Mouse (Mus musculus): Measurements from ENCODE around the gene Atp2b1. TPM values are rescaled to one million over a fixed set of nuclear protein-coding genes. Genes with fewer than 3 reads are reported as not detected.

The Atp2b1 gene
- polyA plus RNA-seq, 1 experiment from 2014 or later = 86.3 TPM

DNA sequence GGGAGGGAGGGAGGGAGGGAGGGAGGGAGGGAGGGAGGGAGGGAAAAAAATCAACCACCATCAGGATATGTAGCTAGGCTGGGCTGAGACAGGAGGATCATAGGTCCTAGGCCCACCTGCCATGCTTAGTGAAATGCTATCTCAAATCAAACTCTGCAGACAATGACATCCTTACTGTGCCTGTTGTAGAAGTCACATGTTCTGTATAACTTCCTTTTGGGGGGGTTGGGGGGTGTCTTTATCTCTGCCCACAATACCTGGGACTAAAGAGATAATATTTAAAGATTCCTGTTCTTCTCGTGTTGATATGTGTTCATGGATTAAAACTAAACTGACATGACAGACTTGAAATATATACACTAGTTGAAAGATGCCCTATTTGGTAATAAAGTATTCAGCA is 35.5 kb downstream of the Atp2b1 start:
- 46% methylated on average over 1 of the region's 1 CpGs for WGBS
- Histone ChIP-seq H3K36me3 (ENCODE audit: control insufficient read depth, insufficient read depth, low read length) (no peaks in the 10 kb centered on the region), H3K4me3 (ENCODE audit: control insufficient read depth in 1 of 2, insufficient read depth in 1 of 2, low read depth in 1 of 2, low read length in 2 of 2) (no peak overlapping the region), H3K4me2 (ENCODE audit: low read length) (no peak overlapping the region), H3K9ac (ENCODE audit: low read length) (no peak overlapping the region), H3K27ac (replicated peaks in 1 of 2; ENCODE audit: control insufficient read depth in 1 of 2, insufficient read depth in 1 of 2, low read depth in 2 of 2, low read length in 2 of 2) (no peak overlapping the region), H3K9me3 (ENCODE audit: control insufficient read depth, low read length) (no peaks in the 10 kb centered on the region), H3K27me3 (ENCODE audit: control insufficient read depth, insufficient read depth, low read length) (no peaks in the 10 kb centered on the region), H3K4me1 (ENCODE audit: control insufficient read depth in 2 of 2, insufficient read depth in 2 of 2, low read length in 2 of 2) (peaks cover 0 to 17% of the 10 kb centered on the region in 2 experiments; a peak in 2 of 4 replicates)
- no peak for ATAC-seq (ENCODE audit: insufficient number of reproducible peaks, insufficient read depth, low FRiP score, low read depth)

- no peaks in the 10 kb centered on the region for H3K27me3 ChIP-seq (ENCODE audit: control insufficient read depth, insufficient read depth, low read length)
- H3K4me1 ChIP-seq (ENCODE audit: control insufficient read depth in 2 of 2, insufficient read depth in 2 of 2, low read length in 2 of 2) = peaks cover 0 to 17% of the 10 kb centered on the region in 2 experiments; a peak in 2 of 4 replicates
- ATAC-seq (ENCODE audit: insufficient number of reproducible peaks, insufficient read depth, low FRiP score, low read depth) = no peak
- H3K4me3 ChIP-seq (ENCODE audit: control insufficient read depth in 1 of 2, insufficient read depth in 1 of 2, low read depth in 1 of 2, low read length in 2 of 2) = no peak overlapping the region
- H3K4me2 ChIP-seq (ENCODE audit: low read length) = no peak overlapping the region
- no peak overlapping the region for H3K27ac ChIP-seq (replicated peaks in 1 of 2; ENCODE audit: control insufficient read depth in 1 of 2, insufficient read depth in 1 of 2, low read depth in 2 of 2, low read length in 2 of 2)
- H3K36me3 ChIP-seq (ENCODE audit: control insufficient read depth, insufficient read depth, low read length) = no peaks in the 10 kb centered on the region
- no peak overlapping the region for H3K9ac ChIP-seq (ENCODE audit: low read length)
- 65% methylated on average over 17 of the region's 17 CpGs for WGBS
- H3K9me3 ChIP-seq (ENCODE audit: control insufficient read depth, low read length) = no peaks in the 10 kb centered on the region
These were observed 37.4 kb downstream of the Atp2b1 start for GRCm38 (mm10) chr10:98951286-98952270.

GRCm38 (mm10) chr10:98954230-98954993 is 40.2 kb downstream of the Atp2b1 start:
- no peak for ATAC-seq (ENCODE audit: insufficient number of reproducible peaks, insufficient read depth, low FRiP score, low read depth)
- no peaks in the 10 kb centered on the region for H3K36me3 ChIP-seq (ENCODE audit: control insufficient read depth, insufficient read depth, low read length)
- no peak overlapping the region for H3K4me2 ChIP-seq (ENCODE audit: low read length)
- H3K4me1 ChIP-seq (ENCODE audit: control insufficient read depth in 2 of 2, insufficient read depth in 2 of 2, low read length in 2 of 2) = peaks cover 2 to 14% of the 10 kb centered on the region in 2 experiments; a peak in 3 of 4 replicates
- no peak overlapping the region for H3K27ac ChIP-seq (replicated peaks in 1 of 2; ENCODE audit: control insufficient read depth in 1 of 2, insufficient read depth in 1 of 2, low read depth in 2 of 2, low read length in 2 of 2)
- no peak overlapping the region for H3K9ac ChIP-seq (ENCODE audit: low read length)
- H3K27me3 ChIP-seq (ENCODE audit: control insufficient read depth, insufficient read depth, low read length) = no peaks in the 10 kb centered on the region
- no peak overlapping the region for H3K4me3 ChIP-seq (ENCODE audit: control insufficient read depth in 1 of 2, insufficient read depth in 1 of 2, low read depth in 1 of 2, low read length in 2 of 2)
- WGBS = 86% methylated on average over 12 of the region's 12 CpGs
- no peaks in the 10 kb centered on the region for H3K9me3 ChIP-seq (ENCODE audit: control insufficient read depth, low read length)

DNA sequence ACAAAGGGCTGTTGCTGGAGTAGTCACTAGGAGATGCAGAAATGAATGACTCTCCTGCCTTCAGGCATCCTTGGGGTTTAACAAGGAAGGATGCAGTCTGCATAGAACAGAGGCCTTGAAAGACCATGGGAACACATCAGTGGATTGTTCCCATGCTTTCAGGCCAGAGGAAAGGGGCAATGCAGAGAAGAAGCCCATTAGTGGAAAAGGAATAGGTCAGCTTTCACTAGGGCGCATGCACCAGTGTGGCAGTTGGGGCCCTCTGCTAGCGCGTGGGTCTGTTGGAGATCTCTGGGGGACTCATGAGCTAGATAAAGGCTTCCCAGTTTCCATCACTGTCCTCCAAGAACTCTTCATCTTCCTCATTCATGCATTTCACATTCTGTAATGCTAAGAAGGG is 41.9 kb downstream of the Atp2b1 start:
- no peaks in the 10 kb centered on the region for H3K36me3 ChIP-seq (ENCODE audit: control insufficient read depth, insufficient read depth, low read length)
- H3K27ac ChIP-seq (replicated peaks in 1 of 2; ENCODE audit: control insufficient read depth in 1 of 2, insufficient read depth in 1 of 2, low read depth in 2 of 2, low read length in 2 of 2) = no peak overlapping the region
- H3K9ac ChIP-seq (ENCODE audit: low read length) = no peak overlapping the region
- no peak for ATAC-seq (ENCODE audit: insufficient number of reproducible peaks, insufficient read depth, low FRiP score, low read depth)
- H3K4me1 ChIP-seq (ENCODE audit: control insufficient read depth in 2 of 2, insufficient read depth in 2 of 2, low read length in 2 of 2) = peaks cover 2 to 12% of the 10 kb centered on the region in 2 experiments
- H3K4me2 ChIP-seq (ENCODE audit: low read length) = no peak overlapping the region
- 92% methylated on average over 3 of the region's 3 CpGs for WGBS
- H3K9me3 ChIP-seq (ENCODE audit: control insufficient read depth, low read length) = no peaks in the 10 kb centered on the region
- no peaks in the 10 kb centered on the region for H3K27me3 ChIP-seq (ENCODE audit: control insufficient read depth, insufficient read depth, low read length)
- H3K4me3 ChIP-seq (ENCODE audit: control insufficient read depth in 1 of 2, insufficient read depth in 1 of 2, low read depth in 1 of 2, low read length in 2 of 2) = no peak overlapping the region

DNA sequence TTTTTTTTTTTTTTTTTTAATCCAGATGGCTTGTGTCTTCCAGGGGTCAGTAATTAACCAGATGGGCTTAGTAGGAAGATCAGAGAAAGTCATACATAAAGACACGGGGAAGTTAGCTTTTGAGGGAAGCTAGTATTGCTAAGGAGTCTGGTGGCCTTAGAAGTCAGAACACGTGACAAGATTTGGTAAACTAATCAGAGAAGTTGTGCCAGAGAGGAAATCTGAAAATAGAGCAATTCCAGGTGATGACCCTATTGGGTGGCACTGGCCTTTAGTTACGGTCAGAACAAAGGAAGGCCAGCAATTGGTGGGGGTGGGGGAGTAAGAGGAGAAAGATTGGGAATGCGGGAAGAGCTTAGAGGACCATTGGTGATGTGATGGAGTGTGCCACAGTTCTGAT is 44.5 kb downstream of the Atp2b1 start:
- Histone ChIP-seq H3K9me3 (ENCODE audit: control insufficient read depth, low read length) (no peaks in the 10 kb centered on the region), H3K4me3 (ENCODE audit: control insufficient read depth in 1 of 2, insufficient read depth in 1 of 2, low read depth in 1 of 2, low read length in 2 of 2) (no peak overlapping the region), H3K27ac (replicated peaks in 1 of 2; ENCODE audit: control insufficient read depth in 1 of 2, insufficient read depth in 1 of 2, low read depth in 2 of 2, low read length in 2 of 2) (no peak overlapping the region), H3K9ac (ENCODE audit: low read length) (no peak overlapping the region), H3K27me3 (ENCODE audit: control insufficient read depth, insufficient read depth, low read length) (no peaks in the 10 kb centered on the region), H3K36me3 (ENCODE audit: control insufficient read depth, insufficient read depth, low read length) (no peaks in the 10 kb centered on the region), H3K4me2 (ENCODE audit: low read length) (no peak overlapping the region), H3K4me1 (ENCODE audit: control insufficient read depth in 2 of 2, insufficient read depth in 2 of 2, low read length in 2 of 2) (peaks cover 2 to 4% of the 10 kb centered on the region in 2 experiments; a peak in 2 of 4 replicates)
- ATAC-seq (ENCODE audit: insufficient number of reproducible peaks, insufficient read depth, low FRiP score, low read depth) = no peak
- WGBS = 67% methylated on average over 4 of the region's 4 CpGs

DNA sequence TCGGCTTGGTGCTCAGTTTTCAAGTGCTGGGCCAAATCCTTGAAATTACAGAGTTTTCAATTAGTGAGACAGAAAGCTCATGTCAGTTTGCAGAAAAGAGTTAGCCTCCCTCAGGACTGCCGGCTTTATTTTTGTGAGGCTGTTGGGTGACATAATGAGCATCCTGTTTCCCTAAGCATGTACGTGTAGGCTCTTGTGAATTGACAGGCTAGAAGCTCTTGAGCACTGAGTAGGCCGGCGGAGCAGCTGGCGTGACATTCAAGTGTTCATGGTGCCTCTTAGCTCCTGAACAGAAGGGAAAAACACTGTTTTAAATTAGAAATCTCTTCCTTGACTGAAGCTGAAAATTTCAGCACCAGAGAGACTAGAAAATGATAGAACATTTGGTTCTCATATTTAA is 45.2 kb downstream of the Atp2b1 start:
- no peak overlapping the region for H3K27ac ChIP-seq (replicated peaks in 1 of 2; ENCODE audit: control insufficient read depth in 1 of 2, insufficient read depth in 1 of 2, low read depth in 2 of 2, low read length in 2 of 2)
- H3K36me3 ChIP-seq (ENCODE audit: control insufficient read depth, insufficient read depth, low read length) = no peaks in the 10 kb centered on the region
- no peak overlapping the region for H3K4me2 ChIP-seq (ENCODE audit: low read length)
- WGBS = 39% methylated on average over 6 of the region's 6 CpGs
- H3K9ac ChIP-seq (ENCODE audit: low read length) = no peak overlapping the region
- peaks cover 2 to 4% of the 10 kb centered on the region in 2 experiments; a peak in 2 of 4 replicates for H3K4me1 ChIP-seq (ENCODE audit: control insufficient read depth in 2 of 2, insufficient read depth in 2 of 2, low read length in 2 of 2)
- H3K27me3 ChIP-seq (ENCODE audit: control insufficient read depth, insufficient read depth, low read length) = no peaks in the 10 kb centered on the region
- H3K4me3 ChIP-seq (ENCODE audit: control insufficient read depth in 1 of 2, insufficient read depth in 1 of 2, low read depth in 1 of 2, low read length in 2 of 2) = no peak overlapping the region
- ATAC-seq (ENCODE audit: insufficient number of reproducible peaks, insufficient read depth, low FRiP score, low read depth) = no peak
- no peaks in the 10 kb centered on the region for H3K9me3 ChIP-seq (ENCODE audit: control insufficient read depth, low read length)

DNA sequence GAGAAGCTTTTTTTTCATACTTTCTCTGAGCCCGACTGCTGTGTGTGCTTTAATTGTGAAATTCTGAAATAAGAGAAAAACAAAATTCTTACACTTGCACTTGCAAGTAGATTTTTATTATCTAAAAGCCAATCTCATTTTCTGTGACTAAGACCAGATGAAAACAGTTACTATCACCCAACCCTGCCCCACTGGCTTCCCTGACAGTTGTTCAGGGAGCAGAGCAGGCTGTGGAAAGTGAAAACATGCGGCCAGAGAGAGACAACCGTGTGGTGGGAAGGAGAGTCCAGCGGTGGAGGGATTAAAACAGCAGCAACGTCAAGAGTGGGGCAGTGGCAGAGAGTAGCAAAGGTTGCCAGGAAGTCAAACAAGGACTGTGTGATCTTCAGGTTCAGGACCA is 46.7 kb downstream of the Atp2b1 start:
- no peak overlapping the region for H3K9ac ChIP-seq (ENCODE audit: low read length)
- H3K9me3 ChIP-seq (ENCODE audit: control insufficient read depth, low read length) = no peaks in the 10 kb centered on the region
- H3K27me3 ChIP-seq (ENCODE audit: control insufficient read depth, insufficient read depth, low read length) = no peaks in the 10 kb centered on the region
- ATAC-seq (ENCODE audit: insufficient number of reproducible peaks, insufficient read depth, low FRiP score, low read depth) = no peak
- no peak overlapping the region for H3K4me2 ChIP-seq (ENCODE audit: low read length)
- H3K4me1 ChIP-seq (ENCODE audit: control insufficient read depth in 2 of 2, insufficient read depth in 2 of 2, low read length in 2 of 2) = peaks cover 2 to 4% of the 10 kb centered on the region in 2 experiments; a peak in 2 of 4 replicates
- 33% methylated on average over 5 of the region's 5 CpGs for WGBS
- H3K36me3 ChIP-seq (ENCODE audit: control insufficient read depth, insufficient read depth, low read length) = no peaks in the 10 kb centered on the region
- no peak overlapping the region for H3K27ac ChIP-seq (replicated peaks in 1 of 2; ENCODE audit: control insufficient read depth in 1 of 2, insufficient read depth in 1 of 2, low read depth in 2 of 2, low read length in 2 of 2)
- H3K4me3 ChIP-seq (ENCODE audit: control insufficient read depth in 1 of 2, insufficient read depth in 1 of 2, low read depth in 1 of 2, low read length in 2 of 2) = no peak overlapping the region

Data from heart, embryonic 14.5 days (tissue).